Mouse (Mus musculus) forebrain, embryonic 10.5 days (tissue): ENCODE results near the gene Cd320. TPM values are rescaled to one million over a fixed set of nuclear protein-coding genes. Genes with fewer than 3 reads are reported as not detected.

Experiments
- DNase-seq: peaks from one replicate; pipeline ENCODE4 v3.0.0-alpha.2; 2017; ENCODE audit warnings: low spot score; ENCODE audit errors: extremely low spot score
- H3K27ac ChIP-seq: fragments of 300-500 bp; sonication (generic); 2 replicates; pipeline ENCODE4 v1.5.1; 2016; ENCODE audit warnings: mild to moderate bottlenecking
- H3K27me3 ChIP-seq: fragments of 300-500 bp; sonication (generic); 2 replicates; pipeline ENCODE4 v1.6.1; 2016; ENCODE audit warnings: mild to moderate bottlenecking; ENCODE audit not compliant: poor library complexity, severe bottlenecking
- H3K36me3 ChIP-seq: fragments of 300-500 bp; sonication (generic); replicated peaks from 2 replicates; pipeline ENCODE4 v1.6.1; 2016; ENCODE audit warnings: mild to moderate bottlenecking, moderate library complexity
- H3K4me1 ChIP-seq: fragments of 300-500 bp; sonication (generic); 2 replicates; pipeline ENCODE4 v1.6.1; 2016
- H3K4me3 ChIP-seq: fragments of 300-500 bp; sonication (generic); 2 replicates; pipeline ENCODE4 v1.5.1; 2016; ENCODE audit warnings: mild to moderate bottlenecking, moderate library complexity
- H3K9me3 ChIP-seq: fragments of 300-500 bp; sonication (generic); 2 replicates; pipeline ENCODE4 v1.6.1; 2016; ENCODE audit warnings: mild to moderate bottlenecking, moderate library complexity
- WGBS: fragments of 180-500 bp; shearing (Covaris S2); methylation state at CpG from one replicate; pipeline ENCODE4 v1.1.7; 2016; 5-methylcytosine and 5-hydroxymethylcytosine counted together
- polyA plus RNA-seq: library from polyadenylated mRNA; unstranded; fragments of >200 nt; fragmentation: Nextera tagmentation; extraction: Ambion mirVana; gene quantifications from 2 replicates; pipeline ENCODE4 v1.2.1, GENCODE M21; 2016

The Cd320 gene
- polyA plus RNA-seq, result 86.6 and 89.0 TPM in 2 replicates

DNA sequence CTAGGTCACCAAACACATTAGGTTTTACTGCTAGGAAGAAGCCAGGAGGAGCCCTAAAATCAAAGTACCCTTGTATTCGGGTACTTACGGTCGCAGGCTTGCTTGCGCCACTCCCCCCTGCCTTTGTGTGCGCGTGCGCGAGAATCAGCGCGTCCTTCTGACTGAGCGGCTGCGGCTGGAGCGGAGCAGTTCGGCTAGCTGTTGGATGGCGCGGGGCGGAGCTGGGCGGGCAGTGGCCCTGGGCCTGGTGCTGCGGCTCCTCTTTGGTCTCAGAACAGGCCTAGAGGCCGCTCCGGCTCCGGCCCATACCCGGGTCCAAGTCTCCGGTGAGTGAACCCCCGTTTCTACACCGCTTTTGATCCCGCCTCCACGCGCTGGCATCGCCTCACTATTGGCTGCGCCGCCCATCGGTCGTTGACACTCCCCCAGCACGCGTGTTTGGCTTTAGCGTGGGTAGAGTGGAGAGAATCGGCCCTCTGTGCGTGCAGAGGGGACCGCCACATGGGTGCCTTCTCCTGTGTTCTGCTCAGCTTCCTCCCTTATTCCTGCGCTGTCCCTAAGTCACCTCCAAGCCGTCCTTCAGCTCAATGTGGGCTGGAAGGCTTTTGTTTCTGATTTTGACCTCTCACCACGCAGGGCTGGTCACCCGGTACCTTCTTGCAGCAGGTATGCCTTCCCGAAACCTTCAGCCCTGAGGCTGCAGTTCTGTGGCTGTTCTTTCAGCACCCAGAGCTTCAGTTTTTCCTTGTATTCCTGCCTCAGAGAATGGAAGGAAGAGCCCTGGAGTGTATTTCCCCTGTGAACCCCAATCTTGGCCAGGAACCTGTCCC is at the start of gene Cd320:
Gene Cd320 (plus strand): TSS at position 126 of the 830 bp plus-strand sequence.
- Histone ChIP-seq H3K4me1 (peaks cover 24% of the 10 kb centered on the region), H3K36me3 (peaks cover 45% of the 10 kb centered on the region), H3K27ac (peak within 1 kb of the TSS; percentile 89), H3K27me3 (no peaks in the 10 kb centered on the region), H3K4me3 (peak within 1 kb of the TSS; percentile 76), H3K9me3 (no peaks in the 10 kb centered on the region)
- DNase-seq, result peak; percentile 88
- WGBS, result under 1% methylated on average over 45 of the region's 45 CpGs

DNA sequence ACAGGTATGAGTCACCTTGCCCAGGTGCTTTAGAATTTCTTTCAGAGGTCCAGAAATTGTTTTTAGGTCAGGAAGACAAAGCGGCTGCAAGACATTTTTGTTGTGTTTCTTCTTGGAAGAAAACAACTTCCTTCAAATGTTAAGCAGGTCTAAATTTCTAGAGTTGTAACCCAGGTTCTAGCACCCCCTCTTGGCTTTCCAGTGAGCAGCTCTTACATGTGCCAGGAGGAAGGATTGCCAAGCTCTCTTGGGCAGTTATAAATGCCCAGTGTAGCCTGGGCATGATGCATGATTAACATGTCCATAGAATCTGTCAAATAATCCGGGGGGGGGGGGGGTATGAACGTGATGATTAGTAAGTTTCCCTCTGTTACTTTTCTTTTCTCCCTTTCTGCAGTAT is 44.6 kb upstream of the Cd320 start:
- no peak overlapping the region for H3K4me3 ChIP-seq
- WGBS, result 48% methylated on average over 3 of the region's 3 CpGs
- no peak for DNase-seq
- H3K27ac ChIP-seq, result no peak overlapping the region
- no peaks in the 10 kb centered on the region for H3K9me3 ChIP-seq
- no peaks in the 10 kb centered on the region for H3K27me3 ChIP-seq
- no peaks in the 10 kb centered on the region for H3K4me1 ChIP-seq
- no peaks in the 10 kb centered on the region for H3K36me3 ChIP-seq

- no peaks in the 10 kb centered on the region for H3K27me3 ChIP-seq
- 73% methylated on average over 1 of the region's 1 CpGs for WGBS
- no peaks in the 10 kb centered on the region for H3K4me1 ChIP-seq
- H3K9me3 ChIP-seq, result no peaks in the 10 kb centered on the region
- no peaks in the 10 kb centered on the region for H3K36me3 ChIP-seq
- no peak overlapping the region for H3K27ac ChIP-seq
- H3K4me3 ChIP-seq, result no peak overlapping the region
- no peak for DNase-seq
Measured at GRCm38 (mm10) chr17:33799277-33799676, 43.6 kb upstream of the Cd320 start.

DNA sequence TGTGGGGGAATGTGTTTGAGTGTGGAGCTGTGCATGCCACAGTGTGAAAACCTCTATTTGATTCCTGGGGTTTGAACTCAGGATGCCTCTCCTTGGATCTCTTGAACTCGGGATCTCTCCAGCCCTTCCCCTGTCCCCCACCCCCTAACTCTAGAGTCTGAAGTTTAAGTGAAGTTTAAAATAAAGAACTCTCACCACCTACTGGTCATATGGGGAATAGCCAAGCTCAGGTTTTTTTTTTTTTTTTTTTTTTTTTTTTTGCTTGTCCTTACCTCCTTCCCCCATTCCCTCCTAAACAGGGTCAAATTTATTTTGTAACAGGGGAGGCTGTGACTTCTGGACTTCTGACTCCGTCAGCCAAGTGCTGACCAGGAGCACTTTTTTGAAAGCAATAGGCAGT is 40.7 kb upstream of the Cd320 start:
- no peaks in the 10 kb centered on the region for H3K9me3 ChIP-seq
- no peak overlapping the region for H3K27ac ChIP-seq
- H3K4me3 ChIP-seq, result no peak overlapping the region
- DNase-seq, result no peak
- H3K36me3 ChIP-seq, result no peaks in the 10 kb centered on the region
- 13% methylated on average over 2 of the region's 2 CpGs for WGBS
- no peaks in the 10 kb centered on the region for H3K4me1 ChIP-seq
- no peaks in the 10 kb centered on the region for H3K27me3 ChIP-seq

GRCm38 (mm10) chr17:33804205-33804604 is 38.7 kb upstream of the Cd320 start:
- DNase-seq, result no peak
- Histone ChIP-seq H3K36me3 (no peaks in the 10 kb centered on the region), H3K27me3 (no peaks in the 10 kb centered on the region), H3K27ac (no peak overlapping the region), H3K4me1 (peaks cover 4% of the 10 kb centered on the region), H3K9me3 (no peaks in the 10 kb centered on the region), H3K4me3 (no peak overlapping the region)
- 63% methylated on average over 4 of the region's 4 CpGs for WGBS

DNA sequence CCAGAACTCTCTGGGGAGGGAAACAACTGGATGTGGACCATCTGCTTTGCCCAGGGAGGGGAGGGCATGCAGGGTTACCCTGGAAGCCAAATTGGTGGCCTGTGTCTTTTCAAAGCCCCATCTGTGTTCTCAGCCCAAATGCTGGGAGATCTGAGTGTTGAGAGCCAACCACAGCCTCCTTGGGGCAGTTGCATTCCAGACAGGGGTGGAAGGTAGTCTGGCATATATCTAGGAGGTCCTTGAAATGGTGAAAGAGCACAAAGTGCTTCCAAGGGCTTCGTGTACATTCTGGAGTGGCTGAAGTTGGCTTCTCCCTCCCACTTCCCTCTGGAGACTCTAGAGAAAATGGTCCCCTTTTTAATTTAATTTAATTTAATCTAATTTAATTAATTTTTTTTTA is 38.1 kb upstream of the Cd320 start:
- Histone ChIP-seq H3K27ac (no peak overlapping the region), H3K4me3 (no peak overlapping the region), H3K4me1 (peaks cover 4% of the 10 kb centered on the region), H3K9me3 (no peaks in the 10 kb centered on the region), H3K36me3 (no peaks in the 10 kb centered on the region), H3K27me3 (no peaks in the 10 kb centered on the region)
- 62% methylated on average over 1 of the region's 1 CpGs for WGBS
- DNase-seq, result no peak

GRCm38 (mm10) chr17:33807181-33807888 is 35.6 kb upstream of the Cd320 start:
- Histone ChIP-seq H3K27ac (no peak overlapping the region), H3K4me1 (peaks cover 19% of the 10 kb centered on the region), H3K36me3 (no peaks in the 10 kb centered on the region), H3K9me3 (no peaks in the 10 kb centered on the region), H3K4me3 (no peak overlapping the region), H3K27me3 (peaks cover 14% of the 10 kb centered on the region)
- 70% methylated on average over 8 of the region's 9 CpGs for WGBS
- no peak for DNase-seq

- no peak overlapping the region for H3K27ac ChIP-seq
- H3K4me1 ChIP-seq, result peaks cover 19% of the 10 kb centered on the region
- H3K9me3 ChIP-seq, result no peaks in the 10 kb centered on the region
- WGBS, result 48% methylated on average over 10 of the region's 10 CpGs
- H3K27me3 ChIP-seq, result peaks cover 14% of the 10 kb centered on the region
- no peaks in the 10 kb centered on the region for H3K36me3 ChIP-seq
- no peak for DNase-seq
- no peak overlapping the region for H3K4me3 ChIP-seq
Measured at GRCm38 (mm10) chr17:33808192-33808591, 34.7 kb upstream of the Cd320 start.

DNA sequence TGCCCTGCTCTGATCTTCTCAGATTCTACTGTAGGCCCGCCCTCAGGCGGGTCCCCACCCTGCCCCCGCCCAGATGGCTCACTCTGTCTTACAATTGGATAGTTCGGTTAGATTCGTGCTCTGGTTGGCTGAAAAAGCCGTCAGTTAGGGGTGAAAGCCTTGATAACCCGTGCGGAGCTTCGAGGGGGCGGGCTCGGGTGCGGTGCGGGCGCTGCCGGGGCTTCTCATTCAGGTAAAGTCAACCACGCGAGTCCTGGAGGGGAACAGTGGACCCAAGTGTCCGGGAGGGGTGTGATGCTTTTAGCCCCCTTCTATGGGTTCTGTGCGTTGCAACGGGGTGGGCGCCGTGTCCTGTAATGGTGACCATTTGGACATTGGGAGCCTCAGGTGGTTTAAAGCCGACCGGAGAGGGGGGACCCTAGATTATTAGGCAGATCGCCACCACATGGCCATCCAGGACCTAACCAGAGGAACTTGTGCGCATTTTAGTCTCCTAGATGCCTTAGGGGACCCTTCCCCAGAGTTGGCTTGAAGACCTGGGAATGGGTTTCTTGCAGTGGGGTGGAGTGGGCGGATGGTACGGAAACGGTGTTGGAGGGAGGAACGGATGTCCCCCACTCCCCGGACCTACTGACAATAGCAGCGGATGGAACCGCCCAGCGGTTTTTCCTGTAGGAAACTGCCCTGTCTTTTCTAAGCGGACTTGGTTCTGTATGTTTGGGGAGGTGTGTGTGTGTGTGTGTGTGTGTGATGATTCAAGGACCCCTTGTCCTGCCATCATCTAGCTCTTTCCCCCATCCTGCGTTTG is 32.4 kb upstream of the Cd320 start, which contains the start of gene Kank3:
Gene Kank3 (plus strand): TSS at position 186 of the 808 bp plus-strand sequence.
- Histone ChIP-seq H3K9me3 (no peaks in the 10 kb centered on the region), H3K4me3 (peak within 1 kb of the TSS; percentile 63), H3K4me1 (peaks cover 19% of the 10 kb centered on the region), H3K27me3 (peaks cover 14% of the 10 kb centered on the region), H3K27ac (peak within 1 kb of the TSS; percentile 59), H3K36me3 (0 out of 2 replicates have a peak, but pooled peaks cover under 1% of the 10 kb centered on the region)
- peak; percentile 88 for DNase-seq
- 1% methylated on average over 36 of the region's 36 CpGs for whole genome bisulfite sequencing

GRCm38 (mm10) chr17:33811142-33811516 is 31.8 kb upstream of the Cd320 start:
- Histone ChIP-seq H3K36me3 (0 out of 2 replicates have a peak, but pooled peaks cover 3% of the 10 kb centered on the region), H3K27ac (no peak overlapping the region), H3K9me3 (no peaks in the 10 kb centered on the region), H3K4me1 (peaks cover 19% of the 10 kb centered on the region), H3K4me3 (peak overlapping the region; percentile 63), H3K27me3 (peaks cover 14% of the 10 kb centered on the region)
- DNase-seq, result no peak
- WGBS, result 35% methylated on average over 7 of the region's 7 CpGs

- Histone ChIP-seq H3K4me1 (peaks cover 29% of the 10 kb centered on the region), H3K27me3 (peaks cover 14% of the 10 kb centered on the region), H3K36me3 (peaks cover 3% of the 10 kb centered on the region; the same call in 1 of the 2 replicates), H3K4me3 (no peak overlapping the region), H3K9me3 (no peaks in the 10 kb centered on the region), H3K27ac (no peak overlapping the region)
- WGBS, result 73% methylated on average over 3 of the region's 3 CpGs
- DNase-seq, result no peak
Measured at GRCm38 (mm10) chr17:33812475-33812874, 30.4 kb upstream of the Cd320 start.

- H3K27ac ChIP-seq, result no peak overlapping the region
- peaks cover 14% of the 10 kb centered on the region for H3K27me3 ChIP-seq
- H3K4me1 ChIP-seq, result peaks cover 32% of the 10 kb centered on the region
- DNase-seq, result no peak
- H3K9me3 ChIP-seq, result no peaks in the 10 kb centered on the region
- no peak overlapping the region for H3K4me3 ChIP-seq
- H3K36me3 ChIP-seq, result peaks cover 4% of the 10 kb centered on the region
- WGBS, result 71% methylated on average over 4 of the region's 4 CpGs
Measured at GRCm38 (mm10) chr17:33812990-33813389, 29.9 kb upstream of the Cd320 start.
